Mouse (Mus musculus) ovary, postnatal 36 days (tissue): ENCODE measurements around the gene Tns1.

Source experiments
- DNase-seq: peaks from one replicate; pipeline ENCODE4 v3.0.0; 2022; ENCODE audit warnings: low spot score, mixed read lengths

Gene Tns1

DNA sequence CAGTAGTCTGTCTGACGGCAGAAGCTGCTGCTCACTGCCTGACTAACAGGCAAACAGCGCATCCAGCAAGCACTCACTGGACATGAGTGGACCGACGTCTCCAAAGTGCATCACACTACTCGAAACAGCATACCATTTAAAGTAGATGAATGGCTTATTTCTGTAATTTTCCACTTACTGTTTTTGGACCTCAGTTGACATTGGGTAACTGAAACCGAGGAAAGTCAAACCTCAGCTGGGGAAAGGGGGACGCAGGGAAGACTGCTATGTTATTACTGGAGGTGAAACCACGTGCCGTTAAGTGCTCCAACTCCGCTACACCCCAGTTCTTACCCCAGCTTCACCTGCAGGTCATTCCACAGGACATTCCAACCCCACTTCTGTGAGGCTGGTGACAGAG lies 111.5 kb downstream of the Tns1 start:
- no peak for DNase-seq

DNA sequence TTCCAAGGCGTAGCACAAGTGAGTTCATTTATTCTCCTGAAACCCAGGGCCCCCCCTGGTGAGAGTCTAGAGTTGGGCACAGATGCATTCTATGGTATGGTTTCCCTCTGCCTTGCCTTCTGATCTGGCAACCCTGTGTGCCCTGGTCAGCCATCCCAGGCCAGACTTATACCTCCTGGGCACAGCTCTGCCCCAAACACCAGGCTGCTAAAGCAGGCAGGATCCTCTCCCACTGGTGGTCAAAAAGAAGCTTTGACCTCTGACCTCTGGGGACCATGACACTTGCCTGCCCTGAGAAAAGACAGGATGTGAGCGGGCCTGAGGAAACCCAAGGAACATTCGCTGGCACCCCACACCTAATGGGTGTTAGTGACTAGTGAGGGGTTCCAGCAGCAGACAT lies 114.8 kb downstream of the Tns1 start:
- no peak for DNase-seq

DNA sequence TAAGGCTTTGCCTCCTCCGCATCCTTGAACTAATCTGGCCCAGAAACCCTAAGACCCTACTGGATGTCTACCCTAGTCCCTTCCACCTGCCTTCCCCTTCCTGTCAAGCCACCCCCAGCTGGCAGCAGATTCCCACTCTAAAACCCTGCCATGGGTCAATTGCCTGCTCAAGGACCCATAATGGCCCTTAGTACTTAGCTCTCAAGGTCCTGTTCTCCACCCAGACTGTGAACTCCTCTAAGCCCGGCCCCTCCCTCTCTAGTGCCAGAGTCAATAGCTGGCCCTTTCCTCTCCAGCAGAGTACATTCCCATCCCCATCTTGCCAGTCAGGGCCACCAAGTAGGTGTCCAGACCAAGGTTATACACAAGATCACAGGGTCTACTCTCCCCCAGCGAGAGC lies 115.3 kb downstream of the Tns1 start:
- peak; percentile 36 for DNase-seq

DNA sequence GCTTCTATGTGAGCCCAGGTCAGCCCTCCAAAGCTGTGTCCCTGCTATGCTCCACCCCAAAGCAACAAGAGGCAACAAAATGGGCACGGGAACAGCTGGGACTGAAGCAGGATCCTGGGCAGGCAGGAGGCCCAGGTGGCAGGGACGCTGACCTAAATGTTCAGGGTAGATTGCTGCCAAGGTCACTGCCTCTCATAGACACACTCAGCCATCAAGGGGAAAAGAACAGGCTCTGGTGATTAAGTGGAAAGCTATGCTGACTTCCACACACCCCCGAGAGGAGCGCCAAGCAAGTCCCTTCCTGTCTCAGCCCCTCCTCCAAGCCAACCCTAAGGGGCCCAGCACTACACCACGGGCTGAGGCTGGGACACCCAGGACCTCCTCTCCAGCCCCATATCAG lies 115.8 kb downstream of the Tns1 start:
- peak; percentile 49 for DNase-seq

DNA sequence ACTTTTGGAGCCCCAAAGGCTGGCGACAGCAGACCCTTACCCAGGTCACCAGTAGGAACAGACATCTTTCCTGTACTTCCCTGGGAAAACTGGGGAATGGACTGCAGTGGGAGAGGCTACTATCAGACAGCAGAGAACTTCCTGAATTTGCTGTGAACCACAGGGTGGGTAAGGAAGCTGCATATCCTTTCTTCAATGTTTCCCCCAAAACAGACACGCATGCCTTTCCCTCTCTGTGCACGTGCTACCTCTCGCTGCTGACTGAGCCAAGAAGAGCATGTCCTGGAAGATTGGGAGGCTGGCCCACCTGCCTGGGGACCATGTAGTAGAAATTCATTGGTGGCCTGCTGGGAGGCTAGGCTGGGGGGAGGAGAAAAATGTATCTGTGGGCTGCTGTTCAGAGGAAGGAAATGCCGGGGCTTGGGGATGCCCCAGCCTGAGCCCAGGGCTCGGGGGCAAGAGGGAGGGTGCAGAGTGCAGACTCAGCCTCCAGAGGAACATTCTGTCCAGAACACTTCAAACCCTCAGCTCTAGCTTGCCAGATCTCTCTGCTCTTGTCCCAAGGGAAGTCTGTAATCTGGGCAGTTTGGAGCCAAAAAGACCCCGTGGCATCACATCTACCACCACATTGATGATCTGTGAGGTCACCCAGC lies 116.7 kb downstream of the Tns1 start:
- DNase-seq = peak; percentile 36

DNA sequence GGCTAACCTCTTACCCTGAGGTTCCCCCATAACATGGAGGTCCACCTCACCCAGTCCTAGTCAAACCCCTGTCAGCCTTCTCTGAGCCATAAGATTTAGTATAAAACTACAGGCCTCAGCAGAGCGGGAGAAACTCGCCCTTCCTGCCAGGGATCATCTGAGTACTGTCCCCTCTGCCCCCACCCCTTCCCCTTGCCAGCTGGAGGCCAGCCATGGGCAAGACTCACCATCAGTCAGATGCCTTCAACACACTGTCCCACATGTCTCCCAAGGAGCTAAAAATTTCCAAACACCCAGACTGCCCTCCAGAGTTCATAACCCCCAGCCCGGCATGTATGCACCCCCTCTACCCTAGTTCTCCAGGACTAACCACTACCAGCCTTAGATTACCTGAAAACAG lies 119.2 kb downstream of the Tns1 start:
- peak; percentile 46 for DNase-seq

GRCm38 (mm10) chr1:74003723-74004122 lies 120.5 kb downstream of the Tns1 start:
- peak; percentile 28 for DNase-seq

- DNase-seq = peak; percentile 42
These were observed 122.8 kb downstream of the Tns1 start for GRCm38 (mm10) chr1:74001449-74001820.

GRCm38 (mm10) chr1:74000810-74001448 lies 123.3 kb downstream of the Tns1 start:
- no peak for DNase-seq

DNA sequence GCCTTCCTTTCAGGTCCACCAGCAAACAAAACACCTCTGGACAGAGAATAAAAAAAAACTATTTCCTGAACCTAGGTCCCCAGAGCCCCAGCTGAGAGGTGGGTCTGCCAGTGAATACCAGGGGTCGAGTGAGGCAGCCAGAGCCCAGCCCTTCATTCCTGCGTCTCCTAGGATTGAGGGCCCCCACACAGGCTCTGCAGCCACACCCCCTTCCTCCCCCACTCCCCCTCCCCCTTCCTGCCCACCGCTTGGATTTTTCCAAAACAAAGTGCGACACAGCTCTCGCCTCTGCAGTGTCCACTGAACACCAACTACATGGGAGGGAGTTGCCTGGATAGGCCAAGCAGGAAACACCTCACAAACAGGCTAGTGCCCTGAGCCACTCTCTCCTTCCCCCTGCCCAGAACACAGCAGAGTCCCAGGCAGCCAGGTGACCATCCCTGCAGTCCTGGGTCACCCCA lies 124.0 kb downstream of the Tns1 start:
- peak; percentile 21 for DNase-seq

- DNase-seq = no peak
These were observed 124.7 kb downstream of the Tns1 start for GRCm38 (mm10) chr1:73999533-73999932.

- DNase-seq = no peak
These were observed 125.3 kb downstream of the Tns1 start for GRCm38 (mm10) chr1:73998925-73999375.

DNA sequence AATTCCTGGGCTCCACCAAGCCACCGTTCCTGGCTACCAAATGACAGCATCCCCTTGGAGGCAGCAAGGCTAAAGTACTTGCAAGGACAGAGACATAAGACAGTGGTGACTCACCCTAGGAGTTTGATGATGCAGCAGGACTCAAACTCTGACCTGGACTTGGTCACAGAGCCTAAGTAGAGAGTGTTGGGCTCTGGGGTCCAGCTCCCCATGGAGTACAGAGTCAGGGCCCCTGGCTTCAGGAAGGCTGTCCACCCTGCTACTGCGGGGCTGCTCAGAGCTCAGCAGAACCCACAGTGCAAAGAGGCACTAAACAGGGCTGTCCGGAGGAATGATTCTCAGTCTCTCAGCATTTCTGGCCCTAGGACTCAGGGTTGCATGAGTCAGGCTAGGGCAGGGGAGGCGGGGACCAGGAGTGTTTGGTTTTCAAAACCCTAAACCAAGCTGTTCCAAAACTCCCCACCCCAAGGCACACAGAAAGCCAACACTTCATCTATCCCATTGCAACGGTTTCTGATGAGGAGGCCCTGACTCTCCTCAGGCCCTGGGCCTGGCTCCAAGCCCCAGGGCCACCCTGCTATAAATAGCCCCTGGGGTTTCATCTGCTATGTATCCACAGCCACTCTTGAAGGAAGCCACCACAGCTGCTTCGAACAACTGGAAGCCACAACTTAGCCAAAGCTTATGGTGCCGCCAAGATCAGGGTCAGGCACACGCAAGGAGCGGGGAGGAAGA lies 126.0 kb downstream of the Tns1 start:
- peak; percentile 60 for DNase-seq

GRCm38 (mm10) chr1:73997341-73997740 lies 126.9 kb downstream of the Tns1 start:
- DNase-seq = no peak

DNA sequence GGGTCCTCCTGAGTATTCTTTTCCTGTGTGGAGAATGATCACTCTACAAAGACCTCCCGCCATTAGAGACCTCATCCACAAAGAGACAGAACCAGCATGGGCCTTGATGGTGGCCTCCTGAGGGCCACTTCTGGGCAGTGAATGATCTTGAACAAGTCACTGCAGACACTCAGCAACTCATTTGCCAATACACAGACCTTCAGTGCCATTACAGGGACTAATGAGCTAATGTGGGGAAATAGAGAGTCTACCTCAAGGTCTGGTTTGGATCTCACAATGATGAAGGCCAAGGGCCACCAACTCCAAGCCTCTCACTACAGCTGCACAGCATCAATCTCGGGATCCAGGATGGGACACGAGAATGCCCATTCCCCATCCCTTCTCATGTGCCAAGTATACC lies 127.6 kb downstream of the Tns1 start:
- no peak for DNase-seq

- DNase-seq = peak; percentile 65
These were observed 128.0 kb downstream of the Tns1 start for GRCm38 (mm10) chr1:73996209-73996608.

DNA sequence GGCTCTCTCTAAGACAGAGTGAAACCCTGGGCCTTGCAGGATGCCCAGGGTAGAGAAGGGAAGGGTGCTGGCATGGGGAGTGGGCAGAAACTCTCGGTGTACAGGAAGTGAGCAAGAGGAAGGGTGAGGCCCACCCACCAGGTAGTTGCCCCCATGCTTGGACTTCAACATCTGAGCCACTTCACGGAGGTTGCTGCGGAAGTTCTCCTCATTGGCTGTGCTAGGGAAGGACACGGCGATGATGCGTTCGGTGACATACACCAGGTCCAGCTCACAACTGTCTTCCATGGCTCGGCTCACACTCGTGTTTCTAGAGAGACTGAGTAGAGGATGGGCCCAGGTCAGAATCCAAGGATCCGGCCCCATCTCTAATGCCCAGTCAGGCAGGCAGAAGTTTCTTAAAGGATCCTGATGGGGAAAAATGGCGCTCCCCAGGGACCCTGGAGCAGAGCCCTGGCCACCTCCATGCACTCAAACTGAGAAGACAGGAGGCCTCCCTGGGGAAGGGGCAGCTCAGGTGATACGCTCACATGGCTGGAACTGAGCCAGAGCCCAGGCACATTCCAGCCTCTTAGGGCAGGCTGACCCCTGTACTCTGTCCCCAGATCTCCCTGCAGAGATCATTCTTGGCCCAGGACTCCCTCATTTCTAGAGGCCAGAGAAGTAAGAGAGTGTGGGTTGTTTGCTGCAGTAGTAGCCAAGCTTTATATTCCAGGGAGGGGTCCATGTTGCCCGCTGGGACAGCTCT lies 129.0 kb downstream of the Tns1 start:
- no peak for DNase-seq

DNA sequence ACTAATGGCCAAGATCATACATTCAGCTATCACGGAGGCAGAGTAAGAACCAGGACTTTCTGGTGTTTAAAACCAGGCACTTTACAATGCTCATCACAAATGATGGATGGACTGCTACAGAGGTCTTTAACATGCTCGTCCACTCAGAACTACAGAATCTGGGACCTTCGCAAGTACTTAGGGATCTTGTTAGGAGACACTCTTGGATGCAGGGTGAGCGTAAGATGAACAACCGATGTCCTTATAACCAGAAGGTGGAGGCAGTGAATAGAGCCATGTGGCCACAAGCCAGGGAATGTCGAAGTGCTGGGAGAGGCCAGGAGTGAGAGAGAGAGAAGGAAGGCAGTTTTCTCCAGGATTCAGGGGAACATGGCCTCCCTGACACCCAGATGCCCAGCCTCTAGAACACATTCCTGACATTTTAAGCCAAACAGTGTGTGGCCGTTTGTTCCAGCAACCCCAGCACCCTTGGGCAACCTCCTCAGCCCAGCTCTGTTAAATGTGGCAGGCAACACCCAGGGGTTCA lies 130.3 kb downstream of the Tns1 start:
- peak; percentile 32 for DNase-seq

DNA sequence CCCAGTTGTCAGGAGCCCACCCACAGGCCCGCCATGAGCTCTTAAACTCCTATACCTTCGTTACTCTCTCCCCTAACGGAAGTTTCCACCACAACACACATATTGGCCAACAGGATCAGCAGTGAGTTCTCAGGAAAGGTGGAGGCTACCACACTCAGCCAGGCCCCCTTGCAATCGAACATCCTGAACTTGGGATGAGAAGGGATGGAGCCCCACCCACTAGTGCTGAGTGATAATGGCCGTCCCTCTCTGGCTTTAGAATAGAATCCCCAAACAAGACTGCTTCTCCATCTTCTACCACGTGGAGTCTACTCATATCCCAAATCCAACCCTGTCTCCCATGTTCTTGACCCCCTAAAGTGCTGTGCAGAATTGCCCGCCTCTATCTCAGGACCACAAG lies 131.0 kb downstream of the Tns1 start:
- no peak for DNase-seq

- DNase-seq = no peak
These were observed 131.9 kb downstream of the Tns1 start for GRCm38 (mm10) chr1:73992201-73992938.

GRCm38 (mm10) chr1:73991226-73991625 lies 133.0 kb downstream of the Tns1 start:
- no peak for DNase-seq
